Mouse (Mus musculus): ENCODE results near the gene 2210017I01Rik. TPM values are rescaled to one million over a fixed set of nuclear protein-coding genes. Genes with fewer than 3 reads are reported as not detected.

The 2210017I01Rik gene
- polyA plus RNA-seq, 1 experiment from 2014 or later, result not detected

Other genes with a start within 250 kb of the 2210017I01Rik start
- gene Sprr2f, start 242.3 kb downstream of the 2210017I01Rik start, polyA plus RNA-seq (2015; fragmentation: Nextera tagmentation; extraction: Ambion mirVana), result not detected in 2 replicates
- not detected in 2 replicates for gene Sprr2h, start 221.8 kb downstream of the 2210017I01Rik start, polyA plus RNA-seq (2015; fragmentation: Nextera tagmentation; extraction: Ambion mirVana)
- gene Sprr2i, start 199.5 kb downstream of the 2210017I01Rik start, polyA plus RNA-seq (2015; fragmentation: Nextera tagmentation; extraction: Ambion mirVana), result not detected in 2 replicates
- gene Sprr2j-ps, start 189.4 kb downstream of the 2210017I01Rik start, polyA plus RNA-seq (2015; fragmentation: Nextera tagmentation; extraction: Ambion mirVana), result not detected in 2 replicates
- gene Gm9774, start 178.1 kb downstream of the 2210017I01Rik start, polyA plus RNA-seq (2015; fragmentation: Nextera tagmentation; extraction: Ambion mirVana), result 8.9 and 9.6 TPM in 2 replicates
- gene Sprr2k, start 174.9 kb downstream of the 2210017I01Rik start, polyA plus RNA-seq (2015; fragmentation: Nextera tagmentation; extraction: Ambion mirVana), result not detected in 2 replicates
- gene Sprr1b, start 168.7 kb downstream of the 2210017I01Rik start, polyA plus RNA-seq (2015; fragmentation: Nextera tagmentation; extraction: Ambion mirVana), result 0.24 TPM in 1 of 2 replicates, not detected in the other
- not detected in 2 replicates for gene Sprr3, start 148.8 kb downstream of the 2210017I01Rik start, polyA plus RNA-seq (2015; fragmentation: Nextera tagmentation; extraction: Ambion mirVana)
- 0.49 and 0.67 TPM in 2 replicates for gene Sprr1a, start 121.6 kb downstream of the 2210017I01Rik start, polyA plus RNA-seq (2015; fragmentation: Nextera tagmentation; extraction: Ambion mirVana)
- not detected in 2 replicates for gene Sprr4, start 107.0 kb downstream of the 2210017I01Rik start, polyA plus RNA-seq (2015; fragmentation: Nextera tagmentation; extraction: Ambion mirVana)
- not detected in 2 replicates for gene 2310046K23Rik, start 73.0 kb downstream of the 2210017I01Rik start, polyA plus RNA-seq (2015; fragmentation: Nextera tagmentation; extraction: Ambion mirVana)
- gene Ivl, start 33.8 kb downstream of the 2210017I01Rik start, polyA plus RNA-seq (2015; fragmentation: Nextera tagmentation; extraction: Ambion mirVana), result not detected in 2 replicates
- gene Smcp, start 18.5 kb downstream of the 2210017I01Rik start, polyA plus RNA-seq (2015; fragmentation: Nextera tagmentation; extraction: Ambion mirVana), result not detected in 2 replicates
- gene Lce6a, start 14.2 kb upstream of the 2210017I01Rik start, polyA plus RNA-seq (2015; fragmentation: Nextera tagmentation; extraction: Ambion mirVana), result not detected in 2 replicates
- not detected in 2 replicates for gene Lce1a1, start 40.8 kb upstream of the 2210017I01Rik start, polyA plus RNA-seq (2015; fragmentation: Nextera tagmentation; extraction: Ambion mirVana)
- gene Lce1b, start 49.4 kb upstream of the 2210017I01Rik start, polyA plus RNA-seq (2015; fragmentation: Nextera tagmentation; extraction: Ambion mirVana), result not detected in 2 replicates
- gene Lce1a2, start 62.8 kb upstream of the 2210017I01Rik start, polyA plus RNA-seq (2015; fragmentation: Nextera tagmentation; extraction: Ambion mirVana), result not detected in 2 replicates
- not detected in 2 replicates for gene Lce1c, start 71.8 kb upstream of the 2210017I01Rik start, polyA plus RNA-seq (2015; fragmentation: Nextera tagmentation; extraction: Ambion mirVana)
- gene Lce1d, start 79.7 kb upstream of the 2210017I01Rik start, polyA plus RNA-seq (2015; fragmentation: Nextera tagmentation; extraction: Ambion mirVana), result not detected in 2 replicates
- not detected in 2 replicates for gene Lce1e, start 101.6 kb upstream of the 2210017I01Rik start, polyA plus RNA-seq (2015; fragmentation: Nextera tagmentation; extraction: Ambion mirVana)
- gene Lce1f, start 112.9 kb upstream of the 2210017I01Rik start, polyA plus RNA-seq (2015; fragmentation: Nextera tagmentation; extraction: Ambion mirVana), result not detected in 2 replicates
- gene Gm38119, start 131.6 kb upstream of the 2210017I01Rik start, polyA plus RNA-seq (2015; fragmentation: Nextera tagmentation; extraction: Ambion mirVana), result not detected in 2 replicates
- gene Lce1g, start 144.8 kb upstream of the 2210017I01Rik start, polyA plus RNA-seq (2015; fragmentation: Nextera tagmentation; extraction: Ambion mirVana), result not detected in 2 replicates
- gene Lce1h, start 157.6 kb upstream of the 2210017I01Rik start, polyA plus RNA-seq (2015; fragmentation: Nextera tagmentation; extraction: Ambion mirVana), result not detected in 2 replicates
- not detected in 2 replicates for gene Lce1i, start 171.4 kb upstream of the 2210017I01Rik start, polyA plus RNA-seq (2015; fragmentation: Nextera tagmentation; extraction: Ambion mirVana)
- gene Lce1j, start 183.0 kb upstream of the 2210017I01Rik start, polyA plus RNA-seq (2015; fragmentation: Nextera tagmentation; extraction: Ambion mirVana), result not detected in 2 replicates
- not detected in 2 replicates for gene Lce1k, start 200.4 kb upstream of the 2210017I01Rik start, polyA plus RNA-seq (2015; fragmentation: Nextera tagmentation; extraction: Ambion mirVana)
- gene Kprp, start 219.8 kb upstream of the 2210017I01Rik start, polyA plus RNA-seq (2015; fragmentation: Nextera tagmentation; extraction: Ambion mirVana), result not detected in 2 replicates
- not detected in 2 replicates for gene Lce1l, start 243.8 kb upstream of the 2210017I01Rik start, polyA plus RNA-seq (2015; fragmentation: Nextera tagmentation; extraction: Ambion mirVana)